7 mouse cellular contexts compared by ENCODE assay signal in genomic region chr11:97523827-97524261, GRCm38 (mm10). TPM values are rescaled to one million over a fixed set of nuclear protein-coding genes. Genes with fewer than 3 reads are reported as not detected.
A peak's percentile ranks its signal among the peaks of the same experiment; 100 is the strongest.
DNase-seq lines count a peak whose midpoint lies in the region; ATAC-seq and TF ChIP-seq lines count a peak whose summit lies in the region.

No protein-coding gene starts in this region.

- no peak for TF ChIP-seq CTCF in hindbrain, postnatal 0 days (IDR thresholded peaks at IDR 0.05; ENCODE audit: low read depth)

- H3K36me3 ChIP-seq in hindbrain, postnatal 0 days (ENCODE audit: insufficient read depth, low read length), result peaks cover 40% of the 10 kb centered on the region

- H3K4me3 ChIP-seq in hindbrain, postnatal 0 days (ENCODE audit: low read length), result no peak overlapping the region

- peaks cover 11% of the 10 kb centered on the region for H3K4me1 ChIP-seq in hindbrain, postnatal 0 days (ENCODE audit: insufficient read depth, low read length)

- H3K27ac ChIP-seq in hindbrain, postnatal 0 days, result peak overlapping the region; percentile 58

- DNase-seq in adrenal gland, adult 2 months, result peak; percentile 87
- peak; percentile 73 for DNase-seq in cerebellum, adult 9-11 months
- DNase-seq in hindbrain, postnatal 0 days (ENCODE audit: low spot score), result peak; percentile 69
- DNase-seq in lung, postnatal 36 days, result peak; percentile 68
- no peak for DNase-seq in right cerebral cortex, postnatal 25 days
- DNase-seq in right cerebral cortex, postnatal 36 days (ENCODE audit: low spot score in 2 of 2), result no peak
- DNase-seq in yolk sac, embryonic 10.5 days (ENCODE audit: low spot score), result no peak

- 0 out of 2 replicates have a peak overlapping the region, but pooled peaks have one; percentile 5 for H3K4me2 ChIP-seq in hindbrain, postnatal 0 days (ENCODE audit: low read depth, low read length)

- no peak overlapping the region for H3K9ac ChIP-seq in hindbrain, postnatal 0 days (replicated peaks; ENCODE audit: low read length)

- H3K9me3 ChIP-seq in hindbrain, postnatal 0 days (ENCODE audit: low read length), result no peaks in the 10 kb centered on the region

- peak; percentile 62 for ATAC-seq in hindbrain, postnatal 0 days

- WGBS in hindbrain, postnatal 0 days, result 5% methylated on average over 1 of the region's 1 CpGs

- H3K27me3 ChIP-seq in hindbrain, postnatal 0 days (ENCODE audit: insufficient read depth, low read length), result no peaks in the 10 kb centered on the region

RNA-seq across cellular contexts. Expression of gene 4933428G20Rik, which starts 23.7 kb away (rescaled TPM):
- total RNA-seq in adrenal gland, adult 2 months (2021), result under 1 TPM in 1 of 2 experiments, not detected in 1; 0.59 TPM
- polyA plus RNA-seq in adrenal gland, adult 2 months (2012; rRNA removed), result 0.07 and 0.09 TPM in 2 replicates
- 0.43 TPM in 1 of 2 replicates, not detected in the other for total RNA-seq in hindbrain, postnatal 0 days (2014; rRNA removed)
- polyA plus RNA-seq in hindbrain, postnatal 0 days (2015; fragmentation: Nextera tagmentation; extraction: Ambion mirVana), result 0.48 and 1.1 TPM in 2 replicates

RNA-seq across cellular contexts. Expression of gene Srcin1, which starts 52.1 kb away (rescaled TPM):
- 10 to 100 TPM; 11.2 to 13.9 TPM for total RNA-seq in adrenal gland, adult 2 months (2021)
- 13.8 and 17.9 TPM in 2 replicates for polyA plus RNA-seq in adrenal gland, adult 2 months (2012; rRNA removed)
- total RNA-seq in hindbrain, postnatal 0 days (2014; rRNA removed), result 104 and 141 TPM in 2 replicates
- polyA plus RNA-seq in hindbrain, postnatal 0 days (2015; fragmentation: Nextera tagmentation; extraction: Ambion mirVana), result 14.3 and 14.7 TPM in 2 replicates

Comparison
In these comparisons a context has a peak if more than half of its experiments do, and no peak if none do; other contexts are left out.
1. DNase-seq: peak in adrenal gland, adult 2 months (single experiment), cerebellum, adult 9-11 months (single experiment), hindbrain, postnatal 0 days (single experiment) and lung, postnatal 36 days (single experiment); none in right cerebral cortex, postnatal 25 days (single experiment), right cerebral cortex, postnatal 36 days (0 of 2) and yolk sac, embryonic 10.5 days (single experiment).